Mouse (Mus musculus) cerebral cortex, adult 2 months (tissue): ENCODE measurements around the gene Bptf.

Source experiments
- WGBS: fragments of 180-500 bp; shearing (Covaris S2); methylation state at CpG from one replicate; pipeline ENCODE4 v1.1.7; 2018; 5-methylcytosine and 5-hydroxymethylcytosine counted together

Bptf gene

GRCm38 (mm10) chr11:107131749-107132421, at the start of gene Bptf:
Gene Bptf (minus strand): TSS chr11:107132127.
- under 1% methylated on average over 58 of the region's 94 CpGs for WGBS

GRCm38 (mm10) chr11:107161215-107161614, 29.3 kb upstream of the Bptf start:
- whole genome bisulfite sequencing, result 75% methylated on average over 4 of the region's 4 CpGs

GRCm38 (mm10) chr11:107159034-107159433, 27.1 kb upstream of the Bptf start:
- WGBS, result 68% methylated on average over 1 of the region's 1 CpGs

DNA sequence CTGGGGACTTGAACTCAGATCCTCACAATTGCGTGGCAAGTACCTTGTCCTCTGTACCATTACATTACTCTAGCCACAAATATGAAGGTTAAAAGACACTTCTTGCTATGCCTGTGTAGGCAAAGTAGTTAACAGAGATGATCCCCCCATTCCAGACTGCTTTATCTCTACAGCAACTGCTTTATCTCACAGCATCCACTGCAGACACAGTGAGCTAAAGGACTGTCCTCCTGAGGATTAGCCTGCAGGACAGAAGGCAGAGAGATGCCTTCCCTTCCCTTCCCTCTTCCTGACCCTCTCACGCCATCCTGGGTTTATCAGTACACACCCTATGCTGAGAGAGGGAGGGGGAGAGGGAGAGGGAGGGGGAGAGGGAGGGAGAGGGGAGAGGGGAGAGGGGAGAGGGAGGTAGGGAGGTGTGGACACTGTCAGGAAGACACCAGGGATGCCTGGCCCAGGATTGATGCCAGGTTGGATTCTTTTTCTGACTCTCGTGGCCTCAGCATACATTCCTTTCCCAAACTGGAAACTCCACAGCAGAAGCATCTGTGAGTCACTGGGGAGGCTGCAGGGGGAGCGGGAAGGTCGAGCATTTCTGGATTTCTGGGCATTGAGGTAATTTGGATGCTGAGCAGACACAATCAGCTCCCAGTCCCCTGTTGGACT, 25.2 kb upstream of the Bptf start:
- 67% methylated on average over 5 of the region's 5 CpGs for WGBS

- 65% methylated on average over 5 of the region's 5 CpGs for WGBS
Measured at GRCm38 (mm10) chr11:107155292-107155691, 23.4 kb upstream of the Bptf start.

GRCm38 (mm10) chr11:107154431-107154830, 22.5 kb upstream of the Bptf start:
- 82% methylated on average over 7 of the region's 7 CpGs for WGBS

DNA sequence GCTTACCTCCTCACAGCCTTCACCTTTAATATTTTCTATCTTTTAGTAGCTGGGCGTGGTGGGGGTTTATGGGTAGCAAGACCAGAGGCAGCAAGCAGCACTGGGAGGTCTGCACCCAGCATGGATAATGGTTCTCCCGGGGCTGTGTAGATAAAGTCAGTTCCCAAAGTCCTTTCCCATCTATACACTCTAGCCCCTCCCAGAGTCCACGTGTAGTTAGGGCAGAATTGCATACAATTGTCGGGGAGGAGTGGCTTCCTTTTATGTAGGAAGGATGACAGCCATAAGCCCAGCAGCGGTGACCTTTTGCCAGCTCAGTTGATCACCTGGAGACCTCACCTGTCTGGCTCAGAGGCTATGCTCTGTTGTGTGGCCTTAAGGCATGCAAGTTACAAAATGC, 21.7 kb upstream of the Bptf start:
- WGBS, result 80% methylated on average over 5 of the region's 5 CpGs

GRCm38 (mm10) chr11:107151809-107152208, 19.9 kb upstream of the Bptf start:
- 80% methylated on average over 7 of the region's 7 CpGs for WGBS

- WGBS, result 96% methylated on average over 11 of the region's 11 CpGs
Measured at GRCm38 (mm10) chr11:107143956-107144355, 12.0 kb upstream of the Bptf start.

GRCm38 (mm10) chr11:107142382-107142781, 10.5 kb upstream of the Bptf start:
- WGBS, result 95% methylated on average over 2 of the region's 2 CpGs

- 25% methylated on average over 6 of the region's 6 CpGs for WGBS
Measured at GRCm38 (mm10) chr11:107140756-107141155, 8.8 kb upstream of the Bptf start.

- 68% methylated on average over 3 of the region's 3 CpGs for WGBS
Measured at GRCm38 (mm10) chr11:107138633-107139032, 6.7 kb upstream of the Bptf start.

- WGBS, result 70% methylated on average over 6 of the region's 6 CpGs
Measured at GRCm38 (mm10) chr11:107137593-107137992, 5.7 kb upstream of the Bptf start.

GRCm38 (mm10) chr11:107136458-107136857, 4.5 kb upstream of the Bptf start:
- WGBS, result 94% methylated on average over 10 of the region's 10 CpGs

DNA sequence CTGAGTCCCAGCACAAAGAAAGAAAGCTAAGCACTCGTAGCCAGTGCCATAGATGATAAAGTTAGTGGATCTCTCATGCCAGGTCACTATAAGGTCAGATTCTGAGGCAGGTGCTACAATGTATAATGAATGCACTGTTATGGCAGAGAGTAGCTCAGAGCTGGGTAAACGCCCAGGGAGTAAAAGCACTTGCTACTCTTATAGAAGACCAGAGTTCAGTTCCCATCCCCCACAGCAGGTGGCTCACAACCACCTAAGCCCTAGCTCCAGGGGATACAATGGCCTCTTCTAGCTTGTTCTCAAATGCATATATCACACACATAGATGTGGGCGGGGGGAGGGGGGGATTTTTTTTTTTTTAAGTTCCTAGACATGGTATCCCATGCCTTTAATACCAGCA, 3.8 kb upstream of the Bptf start:
- WGBS, result 52% methylated on average over 3 of the region's 3 CpGs

DNA sequence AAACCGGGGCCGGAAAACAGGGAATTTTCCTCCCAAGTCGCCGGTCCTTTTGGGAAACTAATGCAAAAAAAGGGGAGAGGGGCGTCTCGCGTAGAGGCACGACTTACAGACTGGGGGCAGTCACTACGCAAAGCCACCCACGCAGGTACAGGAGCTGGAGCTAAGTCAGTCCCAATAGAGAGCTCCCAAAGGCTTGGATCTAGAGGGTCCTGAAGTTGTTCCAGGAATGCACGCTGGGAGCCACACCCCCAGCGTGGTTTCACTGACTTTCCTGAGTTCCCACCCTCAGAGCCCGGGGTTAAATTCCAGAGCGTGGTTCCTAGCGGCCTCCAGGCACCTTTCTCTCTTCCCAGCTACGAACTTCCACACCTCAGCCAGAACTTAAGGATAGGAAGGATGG, 499 bp upstream of the Bptf start:
- WGBS, result 4% methylated on average over 16 of the region's 16 CpGs

DNA sequence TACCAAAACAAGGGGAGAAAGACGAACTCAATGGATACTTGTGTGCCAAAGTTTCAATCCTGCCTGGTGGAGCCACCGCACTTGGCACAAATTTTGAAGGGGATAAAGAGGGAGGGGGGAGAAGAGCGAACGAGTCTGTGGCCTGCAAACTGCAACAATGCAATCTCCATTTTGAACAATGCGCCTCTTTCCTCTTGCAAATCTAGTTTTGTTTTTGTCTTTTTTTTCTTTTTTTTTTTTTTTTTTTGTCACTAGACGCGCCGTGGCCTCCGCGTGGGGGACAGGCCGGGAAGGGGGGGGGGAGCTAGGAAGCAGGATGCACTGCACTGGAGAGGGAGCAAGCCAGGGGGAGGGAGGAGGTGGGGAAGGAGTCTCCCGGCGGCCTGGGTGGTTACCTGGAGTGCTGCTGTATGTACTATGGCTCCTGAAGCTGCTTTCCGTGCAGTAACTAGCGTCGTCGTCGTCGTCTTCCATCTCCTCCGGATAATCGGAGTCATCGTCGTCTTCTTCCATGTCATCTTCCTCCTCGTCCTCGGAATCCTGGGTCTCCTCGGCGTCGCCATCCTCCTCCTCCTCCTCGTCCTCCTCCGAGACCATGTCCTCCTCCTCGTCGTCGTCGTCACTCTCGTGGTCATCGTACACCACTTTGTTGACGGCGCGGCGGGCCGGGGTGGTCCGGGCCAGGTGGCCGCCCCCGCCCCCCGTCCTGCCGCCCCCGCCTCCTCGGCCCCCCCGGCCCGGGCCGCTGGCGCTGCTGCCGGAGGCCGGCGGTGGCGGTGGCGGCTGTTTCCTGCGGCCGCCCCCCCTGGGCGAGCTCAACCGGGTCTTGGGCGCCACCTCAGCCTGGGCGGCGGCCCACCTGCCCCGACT, 813 bp downstream of the Bptf start:
- WGBS, result 1% methylated on average over 60 of the region's 65 CpGs

GRCm38 (mm10) chr11:107130221-107130788, 1.6 kb downstream of the Bptf start:
- WGBS, result 2% methylated on average over 18 of the region's 18 CpGs

DNA sequence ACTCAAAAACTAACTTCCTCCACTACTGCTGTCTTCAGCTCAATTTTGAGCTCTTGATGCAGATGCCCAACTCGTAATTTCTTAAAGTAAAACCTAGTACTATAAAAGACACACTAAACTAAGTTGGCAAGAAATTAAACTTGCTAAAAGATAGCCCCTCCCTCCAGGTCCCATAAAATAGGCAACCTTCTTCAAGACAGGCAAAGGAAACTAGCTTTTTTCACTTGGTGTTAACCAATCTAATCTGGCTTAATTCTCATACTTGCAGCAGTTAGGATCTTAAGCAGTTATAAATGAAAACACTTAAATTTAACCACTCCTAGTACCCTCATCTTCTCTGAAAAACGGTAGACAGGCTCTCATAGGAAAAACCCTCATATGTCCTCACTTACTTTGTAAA, 2.3 kb downstream of the Bptf start:
- 2% methylated on average over 2 of the region's 2 CpGs for WGBS

- 59% methylated on average over 2 of the region's 2 CpGs for WGBS
Measured at GRCm38 (mm10) chr11:107126716-107127115, 5.2 kb downstream of the Bptf start.

DNA sequence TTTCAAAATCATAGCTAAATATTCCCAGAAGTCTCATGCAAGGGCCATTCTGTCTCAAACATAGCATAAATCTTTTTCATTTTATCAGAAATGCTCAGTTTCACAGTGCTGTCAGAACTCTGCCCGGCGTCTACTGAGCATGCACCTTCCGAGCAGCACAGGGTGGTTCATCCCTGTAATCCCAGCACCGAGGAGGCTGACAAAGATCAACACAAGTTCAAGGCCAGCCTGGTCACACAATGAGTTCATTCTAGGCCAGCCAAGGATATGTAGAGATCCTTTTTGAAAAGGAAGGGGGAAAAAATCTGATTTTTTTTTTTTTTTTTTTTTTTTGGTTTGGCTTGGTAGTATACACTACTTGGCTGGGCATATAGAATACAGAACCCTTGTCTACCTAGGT, 6.9 kb downstream of the Bptf start:
- 46% methylated on average over 4 of the region's 4 CpGs for WGBS

- 7% methylated on average over 7 of the region's 7 CpGs for WGBS
Measured at GRCm38 (mm10) chr11:107124327-107124731, 7.6 kb downstream of the Bptf start.
